Mouse (Mus musculus): ENCODE data around the gene Arhgef6.

Gene Arhgef6

DNA sequence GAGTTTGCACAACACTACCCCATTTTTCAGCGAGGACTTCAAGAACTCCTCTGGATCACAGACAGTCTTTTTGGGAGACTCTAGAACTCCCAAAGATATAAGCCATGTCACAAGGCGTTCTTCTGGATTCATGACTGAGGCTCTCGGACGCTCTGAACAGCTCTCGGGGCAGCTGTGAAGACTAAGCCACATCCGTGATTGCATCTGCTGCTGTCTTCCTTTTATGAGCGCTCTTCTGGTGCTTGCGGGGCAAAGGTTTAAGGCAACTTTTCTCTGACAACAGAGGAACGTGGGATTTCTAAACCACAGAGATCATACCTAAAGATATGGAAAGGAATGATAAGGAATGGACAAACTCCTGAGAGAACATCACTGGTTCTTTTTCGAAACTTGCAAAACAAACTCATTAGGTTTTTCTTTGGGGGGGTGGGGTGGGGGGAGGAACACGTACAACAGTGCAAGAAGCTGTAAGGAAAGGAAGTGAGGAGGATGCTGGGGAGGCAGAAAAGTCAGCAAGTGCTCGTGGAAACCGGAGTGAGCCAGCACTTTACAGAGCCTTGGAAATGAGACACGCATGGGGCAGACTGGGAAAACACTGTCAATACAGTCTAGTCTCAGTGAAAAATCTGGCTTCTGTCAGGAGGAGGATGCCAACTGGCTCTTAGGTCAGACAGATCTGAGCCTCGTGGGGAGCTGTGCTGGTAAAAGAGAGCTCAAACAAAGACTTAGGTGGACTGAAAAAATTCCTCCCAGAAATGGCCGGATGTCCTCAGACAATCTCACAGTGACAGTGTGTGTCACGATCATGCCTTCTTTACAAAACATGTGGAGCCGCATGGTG lies at the start of gene Arhgef6:
Gene Arhgef6 (minus strand): TSS at position 359 of the 841 bp plus-strand sequence.
- in situ Hi-C loops (cut with MboI; ENCODE audit: low pct_unique_long_range_greater_than_20kb in 1 of 2, low sequenced_read_pairs in 2 of 2, unreplicated experiment in 1 of 2) = no loop called here

DNA sequence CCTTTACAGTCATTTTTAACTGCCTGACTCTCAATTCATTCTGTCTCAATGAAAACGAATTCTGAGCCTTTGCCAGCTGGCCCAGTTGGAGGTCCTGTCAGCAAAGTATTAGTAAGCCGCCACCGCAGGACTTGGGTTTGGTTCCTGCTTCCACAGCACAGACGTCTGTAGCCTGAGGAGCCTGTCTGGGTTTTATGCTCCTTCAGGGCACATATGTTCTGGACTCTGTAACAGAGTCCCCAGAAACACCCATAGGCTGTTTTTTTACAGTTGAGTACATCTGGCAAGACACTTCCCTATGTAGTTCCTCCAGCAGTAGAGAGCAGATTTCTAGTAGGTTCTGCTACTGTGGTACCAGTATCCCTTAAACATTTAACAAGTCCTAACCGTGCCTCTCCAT lies 42.4 kb upstream of the Arhgef6 start:
- in situ Hi-C loops (cut with MboI; ENCODE audit: low pct_unique_long_range_greater_than_20kb in 1 of 2, low sequenced_read_pairs in 2 of 2, unreplicated experiment in 1 of 2) = loop anchor here in 1 of 2 experiments (25.0 kb wide), 1 partner anchor 656 kb away; no protein-coding TSS in a partner anchor

DNA sequence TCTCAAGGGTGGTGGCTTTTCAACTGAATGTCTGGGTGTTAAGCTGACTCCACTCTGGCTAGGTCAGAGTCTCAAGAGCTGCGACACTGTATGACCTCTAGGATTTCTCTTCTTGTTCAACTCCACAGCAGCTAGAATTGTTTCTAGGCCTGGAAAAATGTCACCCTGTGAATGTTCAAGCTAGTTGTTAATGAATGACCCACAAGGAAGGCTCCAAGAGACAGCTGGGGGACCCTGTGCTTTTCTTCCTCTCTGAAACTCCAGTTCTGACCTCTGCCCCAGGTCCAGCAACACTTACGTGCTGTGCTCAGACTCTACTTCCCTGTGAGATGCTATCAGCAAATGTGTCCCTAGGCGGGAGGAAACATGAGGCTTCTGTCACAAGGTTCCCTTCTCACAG lies 40.0 kb upstream of the Arhgef6 start:
- in situ Hi-C loops (cut with MboI; ENCODE audit: low pct_unique_long_range_greater_than_20kb in 1 of 2, low sequenced_read_pairs in 2 of 2, unreplicated experiment in 1 of 2) = loop anchor here in 1 of 2 experiments (25.0 kb wide), 1 partner anchor 659 kb away; no protein-coding TSS in a partner anchor

DNA sequence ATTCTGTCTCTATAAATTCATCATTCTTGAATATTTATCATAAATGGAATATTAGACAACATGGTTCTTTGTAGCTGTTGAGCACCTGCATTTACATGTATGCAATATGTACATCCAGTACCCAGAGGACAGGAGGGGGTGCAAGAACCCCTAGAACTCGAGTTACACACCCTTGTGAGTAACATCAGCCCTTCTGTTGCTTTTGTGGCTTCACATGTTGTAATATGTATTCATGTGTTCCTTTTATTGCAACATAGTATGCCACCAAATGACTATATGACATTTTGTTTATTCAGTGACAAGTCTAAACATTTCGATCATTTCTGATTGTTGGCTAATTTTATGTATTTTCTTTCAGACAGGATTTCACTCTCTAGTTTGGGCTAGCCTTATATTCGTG lies 38.6 kb upstream of the Arhgef6 start:
- in situ Hi-C loops (cut with MboI; ENCODE audit: low pct_unique_long_range_greater_than_20kb in 1 of 2, low sequenced_read_pairs in 2 of 2, unreplicated experiment in 1 of 2) = loop anchor here in 1 of 2 experiments (25.0 kb wide), 1 partner anchor 660 kb away; no protein-coding TSS in a partner anchor

DNA sequence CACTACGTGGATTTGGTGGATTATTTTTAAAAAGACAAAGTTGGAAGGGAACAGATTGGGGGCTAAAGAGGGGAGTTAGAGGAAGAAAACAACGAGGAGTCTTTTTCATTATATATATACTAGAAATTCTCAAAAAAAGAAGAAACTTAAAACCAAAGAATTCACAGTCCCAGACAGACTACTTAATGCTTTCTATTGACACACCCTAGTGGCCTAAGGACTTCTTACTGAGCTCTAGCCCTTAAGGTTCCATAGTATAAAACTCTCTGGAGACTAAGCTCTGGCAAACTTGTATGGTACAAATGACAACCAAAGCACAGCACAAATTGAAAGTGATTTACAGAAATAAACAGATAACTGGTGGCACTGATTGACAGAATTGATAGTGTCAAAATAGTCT lies 35.5 kb upstream of the Arhgef6 start:
- in situ Hi-C loops (cut with MboI; ENCODE audit: low pct_unique_long_range_greater_than_20kb in 1 of 2, low sequenced_read_pairs in 2 of 2, unreplicated experiment in 1 of 2) = no loop called here

DNA sequence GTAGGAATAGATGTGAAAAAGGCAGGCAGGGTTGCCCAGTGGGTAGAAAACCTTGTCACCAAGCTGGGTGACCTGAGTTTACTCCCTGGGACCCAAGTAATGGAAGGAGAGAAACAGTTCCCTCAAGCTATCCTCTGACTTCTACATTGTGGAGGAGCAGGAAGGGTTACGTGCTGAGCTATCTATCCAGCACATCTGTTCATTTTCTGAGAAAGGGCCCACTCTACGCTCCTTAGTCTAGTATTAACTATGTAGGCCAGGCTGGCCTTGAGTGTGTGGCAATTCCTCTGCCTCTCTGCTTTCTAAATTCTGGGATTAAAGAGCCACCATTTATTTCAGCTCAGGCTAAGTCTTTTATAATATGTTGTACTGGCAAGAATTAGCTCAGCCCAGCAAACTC lies 35.0 kb upstream of the Arhgef6 start:
- in situ Hi-C loops (cut with MboI; ENCODE audit: low pct_unique_long_range_greater_than_20kb in 1 of 2, low sequenced_read_pairs in 2 of 2, unreplicated experiment in 1 of 2) = no loop called here

DNA sequence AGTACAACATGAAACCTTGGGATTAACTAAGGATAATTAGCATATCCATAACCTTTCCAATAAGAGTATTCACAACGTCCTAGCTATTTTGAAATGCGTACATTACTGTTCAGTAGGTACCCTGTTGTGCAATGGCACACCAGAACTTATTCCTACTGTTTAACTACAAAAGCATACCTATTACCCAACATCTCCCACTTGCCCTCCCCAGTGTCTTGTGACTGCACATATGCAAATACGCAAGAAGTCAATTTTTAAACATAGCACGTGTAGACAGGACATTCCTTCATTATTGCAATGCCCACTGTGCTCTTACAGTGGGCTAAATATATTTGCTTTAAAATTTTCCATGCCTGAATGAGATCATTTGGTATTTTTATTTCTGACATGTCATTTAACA lies 34.4 kb upstream of the Arhgef6 start:
- in situ Hi-C loops (cut with MboI; ENCODE audit: low pct_unique_long_range_greater_than_20kb in 1 of 2, low sequenced_read_pairs in 2 of 2, unreplicated experiment in 1 of 2) = no loop called here

DNA sequence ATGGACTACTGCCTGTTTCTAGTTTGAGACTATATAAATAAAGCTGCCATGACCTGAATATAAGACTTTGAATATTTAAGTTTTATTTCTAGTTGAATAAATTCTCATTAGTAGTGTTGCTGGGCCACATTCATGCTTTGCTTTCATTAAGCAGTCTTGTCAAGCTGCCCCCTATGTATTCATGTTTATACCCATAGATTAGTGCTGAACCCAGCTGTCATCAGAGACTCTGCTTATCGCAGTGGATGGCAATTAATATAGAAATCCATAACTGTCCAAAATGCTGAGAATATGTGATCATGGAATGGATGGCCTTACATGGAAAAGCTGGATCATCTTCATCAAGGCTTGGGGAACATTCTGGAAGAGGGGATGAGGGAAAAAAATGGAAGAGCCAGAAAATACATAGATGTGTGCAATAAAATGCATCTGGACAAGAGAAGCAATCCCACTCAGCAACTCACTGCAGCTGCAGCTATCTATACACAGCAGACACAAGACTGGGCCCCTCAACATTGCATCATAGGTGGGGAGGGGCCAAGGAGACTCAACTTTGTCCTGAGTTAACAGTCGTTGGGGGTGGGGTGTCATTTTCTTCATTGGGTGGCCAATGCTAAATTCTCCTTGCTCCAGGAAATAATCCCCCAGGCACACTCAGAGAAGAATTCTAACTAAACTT lies 26.5 kb upstream of the Arhgef6 start:
- in situ Hi-C loops (cut with MboI; ENCODE audit: low pct_unique_long_range_greater_than_20kb in 1 of 2, low sequenced_read_pairs in 2 of 2, unreplicated experiment in 1 of 2) = no loop called here

DNA sequence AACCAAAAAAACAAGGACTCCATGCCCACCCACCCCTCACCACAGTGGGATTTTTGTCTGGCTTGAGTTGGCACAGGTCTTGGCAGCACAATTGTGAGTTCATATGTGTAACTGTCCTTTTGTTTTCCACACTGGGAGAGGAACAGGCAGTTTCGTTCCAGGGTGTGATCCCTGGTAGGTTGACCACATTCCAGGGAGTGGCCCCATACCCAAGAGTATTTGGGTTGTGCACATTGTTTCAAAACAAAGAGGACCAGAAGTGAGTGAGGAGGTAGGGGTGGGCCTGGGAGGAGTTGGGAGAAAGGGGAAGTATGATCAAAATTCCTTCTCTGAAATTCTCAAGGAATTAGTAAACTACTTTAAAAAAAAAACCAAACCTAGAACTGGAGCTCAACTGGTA lies 20.8 kb upstream of the Arhgef6 start:
- in situ Hi-C loops (cut with MboI; ENCODE audit: low pct_unique_long_range_greater_than_20kb in 1 of 2, low sequenced_read_pairs in 2 of 2, unreplicated experiment in 1 of 2) = no loop called here

DNA sequence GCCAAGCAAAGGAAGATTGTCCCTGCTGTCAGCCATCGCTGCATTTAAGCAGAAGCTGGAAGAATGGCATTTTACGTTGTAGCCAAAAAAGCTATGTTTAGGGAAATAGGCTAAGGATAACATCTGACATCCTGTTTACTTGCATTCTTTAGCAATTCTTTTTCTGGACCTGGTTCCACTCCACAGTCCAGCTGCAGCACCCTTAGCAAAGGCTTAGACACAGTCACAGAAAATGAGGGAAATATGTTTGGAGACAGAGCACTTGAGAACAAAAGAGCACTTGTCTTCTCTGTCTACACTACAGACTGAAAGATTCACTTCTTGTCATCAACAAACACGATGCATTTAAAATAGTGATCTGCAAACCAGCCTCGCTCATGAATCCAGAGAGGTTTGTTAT lies 691 bp upstream of the Arhgef6 start:
- in situ Hi-C loops (cut with MboI; ENCODE audit: low pct_unique_long_range_greater_than_20kb in 1 of 2, low sequenced_read_pairs in 2 of 2, unreplicated experiment in 1 of 2) = no loop called here

DNA sequence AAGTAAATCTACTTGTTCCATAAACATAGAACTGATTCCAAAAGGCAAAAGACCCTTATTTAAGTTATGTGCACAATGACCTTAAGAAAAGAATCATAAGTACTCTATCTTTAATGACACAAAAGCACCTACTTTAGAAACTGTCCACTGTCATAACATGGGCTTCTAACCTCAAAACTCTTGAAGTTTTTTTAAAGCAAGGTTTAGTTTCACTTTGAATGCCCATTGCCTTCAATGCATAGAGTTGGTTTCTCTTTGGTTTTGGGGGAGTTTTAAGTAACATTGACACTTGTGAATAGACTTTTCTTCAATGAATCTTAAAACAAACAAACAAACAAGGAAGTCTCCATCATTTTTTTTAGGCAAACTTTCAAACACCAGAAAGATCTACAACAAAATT lies 947 bp downstream of the Arhgef6 start:
- in situ Hi-C loops (cut with MboI; ENCODE audit: low pct_unique_long_range_greater_than_20kb in 1 of 2, low sequenced_read_pairs in 2 of 2, unreplicated experiment in 1 of 2) = no loop called here

DNA sequence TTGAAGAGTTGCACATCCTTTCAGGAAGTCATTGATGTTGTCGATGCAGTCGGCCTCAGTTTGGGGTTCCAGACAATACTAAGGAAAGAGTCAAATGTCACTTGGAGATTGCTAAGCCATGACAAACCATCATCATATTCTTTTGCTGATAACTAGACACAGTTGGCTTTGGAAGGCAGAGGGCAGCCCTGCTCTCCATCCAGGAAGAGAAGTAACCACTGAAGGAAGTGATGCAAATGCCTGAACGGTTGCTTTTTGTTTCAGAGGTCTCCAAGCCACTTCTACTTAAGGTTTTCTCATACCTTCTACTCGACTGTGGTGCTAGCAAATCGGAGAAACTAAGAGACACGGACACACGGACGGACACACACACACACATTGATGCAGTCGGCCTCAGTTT lies 1.6 kb downstream of the Arhgef6 start:
- in situ Hi-C loops (cut with MboI; ENCODE audit: low pct_unique_long_range_greater_than_20kb in 1 of 2, low sequenced_read_pairs in 2 of 2, unreplicated experiment in 1 of 2) = no loop called here

DNA sequence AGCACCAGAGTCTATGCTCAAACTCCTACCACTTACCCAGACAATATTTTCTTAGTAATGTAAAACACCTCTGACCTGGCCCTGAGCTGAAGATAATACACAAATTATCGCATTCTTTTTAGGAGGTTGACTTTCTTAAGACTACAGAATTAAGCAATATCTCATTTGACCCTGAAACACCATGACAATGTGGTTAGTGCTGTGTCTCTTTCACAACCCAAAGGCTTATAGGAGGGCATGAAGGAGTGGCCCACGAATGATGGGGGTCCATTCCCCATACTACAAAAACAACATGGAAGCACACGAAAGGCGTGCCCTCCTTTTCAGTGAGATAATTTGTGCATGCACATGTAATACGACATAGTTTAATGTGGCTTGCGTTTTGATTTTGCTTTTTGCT lies 3.2 kb downstream of the Arhgef6 start:
- in situ Hi-C loops (cut with MboI; ENCODE audit: low pct_unique_long_range_greater_than_20kb in 1 of 2, low sequenced_read_pairs in 2 of 2, unreplicated experiment in 1 of 2) = no loop called here

DNA sequence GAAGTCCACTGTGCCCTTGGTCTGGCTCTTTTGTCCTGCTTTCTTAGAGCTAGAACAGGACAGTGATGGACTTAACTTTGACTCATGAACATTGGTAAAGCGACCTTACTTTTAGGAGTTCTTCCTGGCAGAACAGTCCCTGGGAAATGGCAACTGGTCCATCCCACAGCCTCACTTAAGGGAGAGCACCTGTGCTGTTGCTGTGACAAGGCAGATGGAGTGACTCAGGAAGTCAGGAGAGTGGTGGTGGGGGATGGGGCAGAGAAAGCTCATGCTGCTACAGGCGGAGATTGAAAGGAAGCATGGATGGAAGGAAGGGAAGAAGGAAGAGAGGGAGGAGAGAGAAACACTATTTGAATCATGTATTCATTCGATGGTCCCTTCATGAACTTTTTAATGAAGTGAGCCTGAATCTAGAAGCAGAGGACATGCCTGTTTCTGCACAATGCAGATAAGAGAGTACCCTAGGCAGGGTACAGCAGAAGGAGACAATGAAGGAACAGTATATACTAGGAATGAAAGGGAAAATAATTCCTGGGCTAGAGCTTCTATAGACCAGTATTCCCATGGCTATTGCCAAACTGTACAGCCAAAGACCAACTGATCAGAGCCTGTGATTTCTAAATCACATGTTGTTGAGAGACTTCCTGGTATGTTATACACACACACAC lies 10.7 kb downstream of the Arhgef6 start:
- in situ Hi-C loops (cut with MboI; ENCODE audit: low pct_unique_long_range_greater_than_20kb in 1 of 2, low sequenced_read_pairs in 2 of 2, unreplicated experiment in 1 of 2) = no loop called here

DNA sequence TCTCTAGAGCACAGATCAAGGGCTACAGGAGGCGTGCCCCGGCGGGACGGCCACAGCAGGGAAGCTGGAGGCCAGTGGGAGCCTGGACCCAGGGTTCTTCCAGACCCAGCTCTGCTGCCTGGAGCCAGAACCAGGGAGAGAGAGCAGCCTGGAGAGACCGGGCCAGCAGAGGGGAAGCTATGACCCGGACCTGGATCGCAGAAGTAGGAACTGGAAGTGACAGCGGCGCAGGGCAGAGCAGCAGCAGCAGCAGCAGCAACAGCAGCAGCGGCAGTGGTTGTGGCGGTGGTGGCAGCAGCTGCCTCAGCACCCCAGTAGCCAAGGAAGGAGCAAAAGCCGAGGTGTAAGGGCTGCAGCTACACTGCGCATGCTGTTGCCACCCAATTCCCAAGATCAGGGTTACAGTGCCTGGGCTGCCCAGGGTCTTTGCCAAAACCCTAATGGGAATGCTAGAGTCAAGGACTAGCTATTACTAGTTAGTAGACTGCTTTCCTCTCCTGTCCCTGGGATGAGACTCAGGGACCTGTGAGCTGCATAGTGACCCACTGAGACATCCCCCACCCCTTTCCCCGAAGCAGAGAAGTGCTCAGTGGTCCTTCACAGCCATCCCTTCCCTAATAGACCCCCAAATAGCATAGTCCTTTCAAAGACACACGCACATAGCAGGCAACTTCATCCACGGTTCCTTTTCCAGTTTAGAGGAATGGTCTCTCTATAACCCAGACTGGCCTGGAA lies 11.9 kb downstream of the Arhgef6 start:
- in situ Hi-C loops (cut with MboI; ENCODE audit: low pct_unique_long_range_greater_than_20kb in 1 of 2, low sequenced_read_pairs in 2 of 2, unreplicated experiment in 1 of 2) = no loop called here

DNA sequence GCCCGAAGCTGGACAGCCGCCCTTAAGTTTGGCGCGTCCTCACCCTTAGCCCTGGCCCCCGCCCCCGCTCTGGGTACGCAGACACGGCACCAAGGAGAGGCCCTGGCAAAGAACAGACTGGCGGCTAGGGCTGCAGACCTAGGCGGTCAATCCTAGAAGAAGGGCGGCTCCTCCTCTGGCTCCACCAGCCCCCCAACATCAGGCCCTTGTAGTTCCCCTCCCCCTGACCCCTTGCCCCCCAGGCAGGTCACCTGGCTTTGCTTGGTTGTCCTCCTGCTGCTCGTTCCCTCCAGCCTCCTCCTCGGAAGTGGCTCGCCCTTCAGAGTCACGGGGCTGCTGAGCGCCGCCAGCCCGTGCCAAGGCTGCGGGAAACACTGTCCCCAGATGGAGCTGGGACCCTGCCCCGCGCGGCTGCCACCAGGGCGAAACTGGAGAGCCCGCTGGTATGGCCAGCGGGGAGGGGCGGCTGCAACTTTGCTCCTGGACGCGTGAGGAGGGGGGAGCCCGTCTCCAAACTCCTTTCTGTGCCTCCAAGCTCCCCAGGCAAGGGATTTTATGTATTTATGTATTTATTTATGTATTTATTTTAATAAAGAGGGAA lies 12.6 kb downstream of the Arhgef6 start:
- in situ Hi-C loops (cut with MboI; ENCODE audit: low pct_unique_long_range_greater_than_20kb in 1 of 2, low sequenced_read_pairs in 2 of 2, unreplicated experiment in 1 of 2) = no loop called here

DNA sequence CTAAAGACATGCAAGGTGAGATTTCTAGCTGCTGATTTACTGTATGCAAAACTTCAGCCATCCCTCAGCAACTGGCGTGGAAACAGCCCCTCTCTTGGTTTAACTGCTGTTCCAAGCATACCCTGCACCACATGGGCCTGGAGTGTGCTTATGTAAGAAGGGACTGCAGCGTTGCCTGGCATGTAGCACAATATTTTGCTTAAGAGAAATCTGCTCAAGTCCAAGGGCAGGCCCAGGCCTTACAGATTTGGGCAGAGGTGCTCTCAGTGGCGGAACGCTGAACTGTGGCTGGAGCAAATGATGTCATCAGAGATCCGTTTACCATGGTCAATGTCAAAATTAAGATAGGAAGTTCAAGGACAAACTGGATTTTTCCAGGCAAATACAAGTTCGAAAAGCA lies 13.6 kb downstream of the Arhgef6 start:
- in situ Hi-C loops (cut with MboI; ENCODE audit: low pct_unique_long_range_greater_than_20kb in 1 of 2, low sequenced_read_pairs in 2 of 2, unreplicated experiment in 1 of 2) = no loop called here

DNA sequence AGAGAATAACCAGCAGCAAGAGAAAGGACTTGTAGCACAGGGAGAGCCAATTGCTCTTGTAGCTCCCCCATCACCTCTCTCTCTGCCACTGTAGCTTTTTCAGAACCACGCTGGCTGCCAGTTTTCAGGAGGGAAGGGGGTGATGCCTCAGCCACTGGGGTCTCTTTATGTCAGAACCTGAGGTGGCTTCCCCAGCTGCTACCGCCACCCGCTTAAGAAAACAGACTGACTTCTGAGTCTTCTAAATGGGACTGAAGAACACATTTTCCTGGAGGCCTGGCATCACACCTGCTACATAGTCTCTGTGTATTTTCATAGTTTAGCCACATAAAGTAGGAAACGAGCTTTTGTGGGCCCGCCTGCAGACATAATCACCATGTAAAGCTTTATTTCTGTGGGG lies 26.5 kb downstream of the Arhgef6 start:
- in situ Hi-C loops (cut with MboI; ENCODE audit: low pct_unique_long_range_greater_than_20kb in 1 of 2, low sequenced_read_pairs in 2 of 2, unreplicated experiment in 1 of 2) = no loop called here

Measured in mouse embryonic stem cell (cell line).